Mouse (Mus musculus): ENCODE measurements around the gene Gramd4. TPM values are rescaled to one million over a fixed set of nuclear protein-coding genes. Genes with fewer than 3 reads are reported as not detected.
"Not testable (repeated sequence)": the region's sequence is repeated elsewhere in the genome, so short reads cannot be mapped to it uniquely, and the experiment has no call there.

Gene Gramd4
- polyA plus RNA-seq, 1 experiment from 2014 or later: 33.3 TPM

DNA sequence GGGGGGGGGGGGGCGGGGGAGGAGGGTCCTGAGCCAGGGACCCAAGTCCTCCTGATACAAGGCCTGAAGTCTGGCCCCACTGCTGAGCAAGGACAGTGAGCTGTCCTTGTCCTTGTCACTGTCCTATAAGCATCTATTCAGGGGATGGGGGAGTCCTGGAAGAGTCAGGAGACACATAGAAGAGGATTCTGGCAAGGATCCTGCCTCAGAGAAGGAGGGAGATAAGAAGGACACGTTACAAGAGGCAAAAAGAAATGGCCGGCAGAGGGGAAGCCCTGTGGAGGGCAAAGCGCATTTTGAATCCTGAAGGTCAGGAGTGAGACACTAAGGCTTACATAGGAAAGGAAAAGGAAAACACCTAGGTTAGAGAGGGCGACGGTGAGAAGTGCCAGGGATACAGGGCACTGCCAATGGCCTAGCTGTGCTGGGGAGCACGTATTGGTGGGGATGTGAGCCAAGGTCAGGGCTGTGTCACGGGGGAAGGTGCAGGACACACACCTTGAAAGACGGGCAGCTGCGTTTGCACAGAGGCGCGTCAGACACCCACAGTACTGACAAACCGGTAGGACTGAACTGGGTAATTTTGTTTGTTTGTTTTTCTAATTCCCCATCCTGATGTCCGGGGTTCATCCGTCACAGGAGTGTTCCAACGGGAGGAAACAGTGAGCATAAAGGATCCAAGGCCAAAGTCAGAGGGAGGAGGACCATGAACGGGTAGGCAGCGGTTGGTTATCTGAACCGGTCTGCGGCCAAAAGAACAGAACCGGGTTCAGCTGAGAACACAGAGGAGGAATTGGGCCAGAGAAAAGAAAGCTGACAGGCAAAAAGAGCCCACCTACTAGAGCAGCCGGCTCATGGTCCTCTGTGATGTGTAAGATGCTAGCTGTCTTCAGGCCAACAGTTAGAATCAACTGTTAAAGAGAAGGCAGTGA is 119.5 kb downstream of the Gramd4 start:
- Histone ChIP-seq H3K4me2 (replicated peaks) (no peak overlapping the region), H3K4me1 (peaks cover 22% of the 10 kb centered on the region), H3K27me3 (replicated peaks) (no peaks in the 10 kb centered on the region), H3K9ac (no peak overlapping the region), H3K36me3 (no peaks in the 10 kb centered on the region), H3K4me3 (no peak overlapping the region), H3K9me3 (no peaks in the 10 kb centered on the region), H3K27ac (no peak overlapping the region)
- ATAC-seq (ENCODE audit: low FRiP score, low read depth): no peak
- 82% methylated on average over 22 of the region's 22 CpGs for WGBS

- WGBS: 89% methylated on average over 2 of the region's 2 CpGs
These were observed 120.3 kb downstream of the Gramd4 start for GRCm38 (mm10) chr15:86177703-86178251.

DNA sequence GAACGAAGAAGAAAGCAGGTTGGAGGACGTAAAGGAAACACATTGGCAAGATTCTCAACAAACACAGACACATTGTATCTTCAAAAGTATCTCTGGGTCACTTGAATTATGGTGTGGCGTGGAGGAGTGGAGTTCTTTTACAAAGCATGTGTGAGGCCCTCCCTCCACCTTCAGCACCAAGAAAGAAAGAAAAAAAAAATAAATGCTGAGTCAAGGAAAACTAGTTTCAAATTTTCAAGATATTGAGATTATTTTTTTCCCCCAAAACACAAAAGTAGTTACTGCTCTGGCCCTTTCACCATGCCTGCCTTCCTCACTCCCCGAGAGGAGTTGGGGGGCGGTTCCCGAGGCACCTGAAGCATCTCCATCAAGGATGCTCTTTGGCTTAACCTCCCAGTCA is 121.1 kb downstream of the Gramd4 start:
- H3K27me3 ChIP-seq (replicated peaks): no peaks in the 10 kb centered on the region
- no peaks in the 10 kb centered on the region for H3K36me3 ChIP-seq
- no peak for ATAC-seq (ENCODE audit: low FRiP score, low read depth)
- no peak overlapping the region for H3K4me3 ChIP-seq
- no peak overlapping the region for H3K27ac ChIP-seq
- WGBS: 90% methylated on average over 6 of the region's 6 CpGs
- H3K4me1 ChIP-seq: peaks cover 23% of the 10 kb centered on the region
- no peaks in the 10 kb centered on the region for H3K9me3 ChIP-seq
- H3K9ac ChIP-seq: no peak overlapping the region
- no peak overlapping the region for H3K4me2 ChIP-seq (replicated peaks)

More at GRCm38 (mm10) chr15:86177703-86178251, 120.3 kb downstream of the Gramd4 start:
- not testable (repeated sequence) for ATAC-seq (ENCODE audit: low FRiP score, low read depth); H3K4me3 ChIP-seq; H3K4me2 ChIP-seq (replicated peaks); H3K9ac ChIP-seq; H3K27ac ChIP-seq; H3K27me3 ChIP-seq (replicated peaks); H3K9me3 ChIP-seq; H3K36me3 ChIP-seq
- peaks cover 30% of the 10 kb centered on the region for H3K4me1 ChIP-seq

GRCm38 (mm10) chr15:86180427-86180826 is 122.9 kb downstream of the Gramd4 start:
- ATAC-seq (ENCODE audit: low FRiP score, low read depth): no peak
- H3K27ac ChIP-seq: no peak overlapping the region
- no peaks in the 10 kb centered on the region for H3K27me3 ChIP-seq (replicated peaks)
- H3K4me1 ChIP-seq: peaks cover 23% of the 10 kb centered on the region
- 77% methylated on average over 4 of the region's 4 CpGs for WGBS
- no peak overlapping the region for H3K4me2 ChIP-seq (replicated peaks)
- H3K4me3 ChIP-seq: no peak overlapping the region
- no peak overlapping the region for H3K9ac ChIP-seq
- H3K36me3 ChIP-seq: no peaks in the 10 kb centered on the region
- no peaks in the 10 kb centered on the region for H3K9me3 ChIP-seq

DNA sequence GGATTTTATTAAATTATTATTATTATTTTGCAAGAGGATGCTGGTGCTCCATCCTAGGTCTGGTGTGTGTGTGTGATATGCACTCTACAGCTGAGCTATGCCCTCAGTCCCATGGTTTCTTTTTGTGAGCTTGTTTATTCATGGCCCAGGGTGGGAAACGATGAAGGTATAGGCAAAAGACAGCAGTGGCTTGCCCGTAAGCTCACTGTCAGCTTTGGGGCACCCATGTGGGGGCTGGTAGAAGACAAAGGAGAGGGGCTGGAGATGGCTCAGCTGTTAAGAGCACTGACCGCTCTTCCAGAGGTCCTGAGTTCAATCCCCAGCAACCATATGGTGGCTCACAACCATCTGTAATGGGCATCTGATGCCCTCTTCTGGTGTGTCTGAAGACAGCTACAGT is 123.8 kb downstream of the Gramd4 start:
- H3K27ac ChIP-seq; H3K9ac ChIP-seq; H3K4me2 ChIP-seq (replicated peaks); H3K4me3 ChIP-seq; H3K36me3 ChIP-seq; H3K27me3 ChIP-seq (replicated peaks); H3K9me3 ChIP-seq; ATAC-seq (ENCODE audit: low FRiP score, low read depth): not testable (repeated sequence)
- H3K4me1 ChIP-seq: peaks cover 31% of the 10 kb centered on the region
- WGBS: 90% methylated on average over 3 of the region's 3 CpGs

DNA sequence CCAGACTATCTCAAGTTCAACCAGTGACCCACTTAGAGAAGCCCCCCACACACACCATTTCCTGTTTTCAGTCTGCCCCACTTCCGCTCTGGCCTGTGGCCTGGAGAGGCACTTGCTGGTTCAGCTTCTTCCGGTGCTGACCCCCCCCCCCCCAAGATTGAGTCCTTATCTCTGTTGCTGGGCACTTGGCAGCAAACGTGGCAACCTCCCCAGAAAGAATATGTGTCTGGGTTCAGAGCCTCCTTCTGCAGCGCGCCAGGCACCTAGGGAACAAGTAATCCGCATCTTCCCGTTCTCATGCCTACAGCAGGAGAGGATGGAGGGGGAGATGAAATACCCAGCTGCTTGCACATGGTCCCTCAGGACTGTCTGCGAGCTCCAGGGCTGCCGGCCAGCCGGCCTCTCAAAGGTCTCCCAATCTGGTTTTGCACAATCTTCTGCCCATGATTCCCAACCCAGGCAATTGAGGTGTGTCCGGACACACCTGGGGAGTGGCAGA is 124.5 kb downstream of the Gramd4 start:
- no peaks in the 10 kb centered on the region for H3K27me3 ChIP-seq (replicated peaks)
- no peak for ATAC-seq (ENCODE audit: low FRiP score, low read depth)
- H3K9me3 ChIP-seq: no peaks in the 10 kb centered on the region
- H3K4me2 ChIP-seq (replicated peaks): peak overlapping the region; percentile 20; the same call in 1 of the 2 replicates
- 65% methylated on average over 11 of the region's 11 CpGs for WGBS
- H3K4me1 ChIP-seq: peaks cover 33% of the 10 kb centered on the region
- H3K4me3 ChIP-seq: no peak overlapping the region
- H3K9ac ChIP-seq: 0 out of 2 replicates have a peak overlapping the region, but pooled peaks have one; percentile 6
- no peaks in the 10 kb centered on the region for H3K36me3 ChIP-seq
- H3K27ac ChIP-seq: 0 out of 2 replicates have a peak overlapping the region, but pooled peaks have one; percentile 8

DNA sequence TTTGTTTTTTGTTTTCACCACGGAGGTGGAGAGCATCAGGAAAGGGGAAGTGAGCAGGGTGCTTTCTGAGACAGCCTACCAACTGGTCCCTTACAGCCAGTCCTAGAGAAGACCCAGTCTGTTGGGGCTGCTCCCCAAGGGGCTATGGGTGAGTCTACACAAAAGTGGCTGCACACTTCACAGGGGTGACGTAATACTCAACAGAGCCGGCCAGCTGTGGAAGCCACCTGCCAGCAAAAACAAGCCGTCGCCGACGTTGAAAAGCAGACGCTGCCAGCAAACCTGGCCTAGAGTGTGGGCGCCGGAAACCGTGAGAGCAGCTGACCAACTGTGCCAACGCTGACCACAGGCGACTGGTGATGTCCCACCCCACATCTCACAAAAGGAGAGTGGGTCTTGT is 125.2 kb downstream of the Gramd4 start:
- Histone ChIP-seq H3K36me3 (no peaks in the 10 kb centered on the region), H3K9ac (no peak overlapping the region), H3K4me1 (peaks cover 33% of the 10 kb centered on the region), H3K27me3 (replicated peaks) (no peaks in the 10 kb centered on the region), H3K4me2 (replicated peaks) (no peak overlapping the region), H3K4me3 (no peak overlapping the region), H3K27ac (no peak overlapping the region), H3K9me3 (no peaks in the 10 kb centered on the region)
- no peak for ATAC-seq (ENCODE audit: low FRiP score, low read depth)
- WGBS: 75% methylated on average over 13 of the region's 13 CpGs

DNA sequence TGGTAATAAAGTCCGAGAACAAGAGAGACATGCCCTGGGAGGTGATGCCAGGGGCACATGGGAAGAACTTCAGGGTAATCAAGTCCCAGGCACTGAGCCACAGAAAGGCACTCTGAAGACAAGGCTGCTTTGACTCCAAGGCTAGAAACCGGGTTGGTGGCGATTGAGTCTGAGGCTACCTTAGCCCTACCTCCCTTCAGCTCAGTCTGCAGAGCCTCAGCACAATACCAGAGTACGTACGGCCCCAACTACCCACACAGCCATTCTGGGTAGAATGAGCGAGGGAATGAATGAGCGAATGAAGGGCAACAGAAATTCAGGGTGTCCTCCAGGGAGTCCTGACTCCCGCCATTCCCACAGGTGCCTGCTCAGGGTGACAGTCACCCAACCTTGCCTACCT is 126.0 kb downstream of the Gramd4 start:
- ATAC-seq (ENCODE audit: low FRiP score, low read depth): no peak
- H3K9me3 ChIP-seq: no peaks in the 10 kb centered on the region
- WGBS: 93% methylated on average over 8 of the region's 8 CpGs
- H3K4me2 ChIP-seq (replicated peaks): no peak overlapping the region; the same call in 1 of the 2 replicates
- no peaks in the 10 kb centered on the region for H3K36me3 ChIP-seq
- H3K9ac ChIP-seq: no peak overlapping the region
- no peak overlapping the region for H3K27ac ChIP-seq
- no peaks in the 10 kb centered on the region for H3K27me3 ChIP-seq (replicated peaks)
- H3K4me3 ChIP-seq: no peak overlapping the region
- peaks cover 39% of the 10 kb centered on the region for H3K4me1 ChIP-seq

GRCm38 (mm10) chr15:86184071-86184470 is 126.6 kb downstream of the Gramd4 start:
- Histone ChIP-seq H3K9ac (peak overlapping the region; percentile 97), H3K4me3 (peak overlapping the region; percentile 87), H3K36me3 (no peaks in the 10 kb centered on the region), H3K9me3 (no peaks in the 10 kb centered on the region), H3K4me2 (replicated peaks) (peak overlapping the region; percentile 86), H3K27me3 (replicated peaks) (no peaks in the 10 kb centered on the region), H3K4me1 (peaks cover 45% of the 10 kb centered on the region), H3K27ac (no peak overlapping the region)
- 80% methylated on average over 5 of the region's 5 CpGs for WGBS
- ATAC-seq (ENCODE audit: low FRiP score, low read depth): no peak

GRCm38 (mm10) chr15:86184851-86185688 is 127.6 kb downstream of the Gramd4 start:
- Histone ChIP-seq H3K4me3 (peak overlapping the region; percentile 87), H3K27ac (peak overlapping the region; percentile 76), H3K4me1 (peaks cover 47% of the 10 kb centered on the region), H3K9me3 (no peaks in the 10 kb centered on the region), H3K4me2 (replicated peaks) (peak overlapping the region; percentile 86), H3K9ac (peak overlapping the region; percentile 97), H3K27me3 (replicated peaks) (no peaks in the 10 kb centered on the region), H3K36me3 (no peaks in the 10 kb centered on the region)
- peak; percentile 46 for ATAC-seq (ENCODE audit: low FRiP score, low read depth)
- WGBS: under 1% methylated on average over 70 of the region's 70 CpGs

GRCm38 (mm10) chr15:86185689-86186569 is 128.4 kb downstream of the Gramd4 start, which contains the start of gene Cerk:
Cerk (minus strand) TSS chr15:86186141.
- ATAC-seq (ENCODE audit: low FRiP score, low read depth): peak; percentile 58
- Histone ChIP-seq H3K27ac (peak within 1 kb of the TSS; percentile 76), H3K9me3 (no peaks in the 10 kb centered on the region), H3K9ac (peak within 1 kb of the TSS; percentile 97), H3K27me3 (replicated peaks) (no peaks in the 10 kb centered on the region), H3K36me3 (no peaks in the 10 kb centered on the region), H3K4me2 (replicated peaks) (peak within 1 kb of the TSS; percentile 86), H3K4me1 (peaks cover 47% of the 10 kb centered on the region), H3K4me3 (peak within 1 kb of the TSS; percentile 87)
- WGBS: 4% methylated on average over 42 of the region's 43 CpGs

Data from neural tube, embryonic 12.5 days (tissue).